21 mouse cellular contexts compared by ENCODE assay signal in the genomic region with DNA sequence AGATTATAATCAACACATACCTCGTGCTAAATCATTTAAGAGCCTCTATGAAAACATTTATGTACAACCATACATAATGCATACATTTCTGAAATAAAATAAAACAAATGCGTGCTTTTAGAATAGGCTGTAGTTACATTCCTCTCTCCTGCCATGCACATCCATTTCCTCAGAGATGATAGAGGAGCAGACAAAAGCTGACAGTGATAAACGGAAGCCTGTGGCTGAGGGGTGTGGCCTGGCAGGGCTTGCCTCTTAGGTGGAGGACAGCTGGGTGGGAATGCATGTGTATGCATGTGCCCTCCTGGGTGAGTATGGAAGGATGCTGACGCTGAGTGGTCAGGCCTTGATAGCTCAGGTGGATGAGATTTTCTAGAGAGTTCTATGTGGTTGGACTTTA.
"Had no signal": no experiment of that assay in that cellular context is flagged by ENCODE, and none has a peak within 500 bp of the region (broad histone marks: within the 10 kb centered on the region; RNA-seq: fewer than 3 reads in every experiment).

No protein-coding gene starts in this region.

- H3K4me3 ChIP-seq: kidney, embryonic 15.5 days; left cerebral cortex, adult 2 months; limb, embryonic 13.5 days; liver, embryonic 12.5 days; liver, embryonic 15.5 days; midbrain, embryonic 13.5 days; stomach, embryonic 15.5 days had no signal

- H3K27ac ChIP-seq: kidney, embryonic 15.5 days; left cerebral cortex, adult 2 months; limb, embryonic 13.5 days; liver, embryonic 12.5 days; liver, embryonic 15.5 days; midbrain, embryonic 13.5 days; stomach, embryonic 15.5 days had no signal

- H3K27me3 ChIP-seq: liver, embryonic 12.5 days; liver, embryonic 15.5 days; stomach, embryonic 15.5 days had no signal

- DNase-seq: kidney, adult 11 months; kidney, adult 8-10 months; kidney, postnatal 10 days; kidney, postnatal 4 days; layer of hippocampus, adult 9-11 months; left cerebral cortex, postnatal 4 days; liver; lung, adult 2 months; lung, postnatal 14 days; lung, postnatal 4 days; right cerebral cortex, adult 18-20 months; right cerebral cortex, postnatal 14 days; right cerebral cortex, postnatal 4 days; spleen, adult 18-20 months had no signal

- H3K36me3 ChIP-seq: kidney, embryonic 15.5 days; limb, embryonic 13.5 days; liver, embryonic 12.5 days; liver, embryonic 15.5 days; midbrain, embryonic 13.5 days; stomach, embryonic 15.5 days had no signal

- H3K9ac ChIP-seq: kidney, embryonic 15.5 days; limb, embryonic 13.5 days; liver, embryonic 12.5 days; liver, embryonic 15.5 days; midbrain, embryonic 13.5 days; stomach, embryonic 15.5 days had no signal

- H3K4me1 ChIP-seq: liver, embryonic 12.5 days; liver, embryonic 15.5 days had no signal

- H3K9me3 ChIP-seq: kidney, embryonic 15.5 days; limb, embryonic 13.5 days; liver, embryonic 12.5 days; liver, embryonic 15.5 days; midbrain, embryonic 13.5 days; stomach, embryonic 15.5 days had no signal
